Mouse (Mus musculus) liver, embryonic 11.5 days (tissue): Measurements from ENCODE around the gene 4930518I15Rik. TPM values are rescaled to one million over a fixed set of nuclear protein-coding genes. Genes with fewer than 3 reads are reported as not detected.
"Not testable (repeated sequence)": the region's sequence is repeated elsewhere in the genome, so short reads cannot be mapped to it uniquely, and the experiment has no call there.

ENCODE experiments used
- ATAC-seq: fragments of 200-750 bp; cut with Nextera tagmentation; replicated peaks from 2 replicates; pipeline ENCODE4 v1.8.0; 2017; ENCODE audit warnings: moderate number of reproducible peaks, mild to moderate bottlenecking, moderate TSS enrichment, moderate library complexity; ENCODE audit not compliant: low FRiP score
- DNase-seq: peaks from one replicate; pipeline ENCODE4 v3.0.0-alpha.2; 2017; ENCODE audit warnings: low spot score
- H3K27ac ChIP-seq: fragments of 300-500 bp; sonication (generic); 2 replicates; pipeline ENCODE4 v1.5.1; 2014; ENCODE audit warnings: mild to moderate bottlenecking, low read depth, low read length, control low read depth
- H3K27me3 ChIP-seq: fragments of 300-500 bp; sonication (generic); replicated peaks from 2 replicates; pipeline ENCODE4 v1.6.1; 2014; ENCODE audit warnings: low read length, mixed read lengths; ENCODE audit not compliant: control insufficient read depth, insufficient read depth
- H3K36me3 ChIP-seq: fragments of 300-500 bp; sonication (generic); 2 replicates; pipeline ENCODE4 v1.6.1; 2014; ENCODE audit warnings: mild to moderate bottlenecking, low read length, moderate library complexity, mixed read lengths; ENCODE audit not compliant: control insufficient read depth, insufficient read depth
- H3K4me1 ChIP-seq: fragments of 300-500 bp; sonication (generic); replicated peaks from 2 replicates; pipeline ENCODE4 v1.6.1; 2014; ENCODE audit warnings: low read length, mixed read lengths; ENCODE audit not compliant: control insufficient read depth, insufficient read depth
- H3K4me2 ChIP-seq: fragments of 300-500 bp; sonication (generic); 2 replicates; pipeline ENCODE4 v1.6.1; 2014; ENCODE audit warnings: mild to moderate bottlenecking, control low read depth, moderate library complexity
- H3K4me3 ChIP-seq: fragments of 300-500 bp; sonication (generic); 2 replicates; pipeline ENCODE4 v1.5.1; 2014; ENCODE audit warnings: low read depth, low read length, control low read depth
- H3K9ac ChIP-seq: fragments of 300-500 bp; sonication (generic); 2 replicates; pipeline ENCODE4 v1.6.1; 2014; ENCODE audit warnings: low read depth, low read length, control low read depth
- H3K9me3 ChIP-seq: fragments of 300-500 bp; sonication (generic); 2 replicates; pipeline ENCODE4 v1.6.1; 2016; ENCODE audit warnings: low read length, inconsistent platforms, mixed read lengths; ENCODE audit not compliant: control insufficient read depth
- WGBS: fragments of 180-500 bp; shearing (Covaris S2); extraction: QIAGEN DNeasy Blood & Tissue Kit; methylation state at CpG from one replicate; pipeline ENCODE4 v1.1.7; 2014; 5-methylcytosine and 5-hydroxymethylcytosine counted together
- polyA plus RNA-seq: library from polyadenylated mRNA; unstranded; fragments of >200 nt; fragmentation: Nextera tagmentation; extraction: Ambion mirVana; gene quantifications from 2 replicates; pipeline ENCODE4 v1.2.1, GENCODE M21; 2014

Gene 4930518I15Rik
- polyA plus RNA-seq: 3.6 and 5.1 TPM in 2 replicates

DNA sequence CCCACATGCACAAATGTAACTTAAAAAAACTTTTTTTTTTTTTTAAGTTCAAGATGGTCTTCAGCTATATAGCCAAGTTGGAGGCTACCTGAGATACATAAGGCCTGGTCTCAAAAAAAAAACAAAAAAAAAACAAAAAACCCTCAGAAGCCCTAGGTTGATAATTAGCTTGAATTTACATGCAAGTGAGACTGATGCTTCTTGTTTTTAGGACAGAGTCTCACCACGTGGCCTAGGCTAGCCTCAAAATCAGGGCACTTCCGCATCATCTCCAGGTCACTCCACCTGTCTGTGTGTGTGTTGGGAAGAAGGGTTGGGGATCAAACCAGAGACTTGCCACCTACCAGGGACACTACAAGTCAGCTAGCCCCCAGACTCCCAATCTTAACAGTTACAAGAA is at the start of gene 4930518I15Rik:
TSS of gene 4930518I15Rik (minus strand) at position 112 of the 400 bp plus-strand sequence.
- no peak for ATAC-seq
- Histone ChIP-seq H3K4me2 (no peak within 1 kb of the TSS), H3K4me1 (peaks cover 3% of the 10 kb centered on the region; the same call in 1 of the 2 replicates), H3K27ac (no peak within 1 kb of the TSS), H3K4me3 (no peak within 1 kb of the TSS), H3K27me3 (no peaks in the 10 kb centered on the region), H3K9ac (no peak within 1 kb of the TSS), H3K9me3 (no peaks in the 10 kb centered on the region), H3K36me3 (peaks cover 7% of the 10 kb centered on the region; the same call in 1 of the 2 replicates)
- 87% methylated on average over 2 of the region's 2 CpGs for WGBS
- DNase-seq: no peak

DNA sequence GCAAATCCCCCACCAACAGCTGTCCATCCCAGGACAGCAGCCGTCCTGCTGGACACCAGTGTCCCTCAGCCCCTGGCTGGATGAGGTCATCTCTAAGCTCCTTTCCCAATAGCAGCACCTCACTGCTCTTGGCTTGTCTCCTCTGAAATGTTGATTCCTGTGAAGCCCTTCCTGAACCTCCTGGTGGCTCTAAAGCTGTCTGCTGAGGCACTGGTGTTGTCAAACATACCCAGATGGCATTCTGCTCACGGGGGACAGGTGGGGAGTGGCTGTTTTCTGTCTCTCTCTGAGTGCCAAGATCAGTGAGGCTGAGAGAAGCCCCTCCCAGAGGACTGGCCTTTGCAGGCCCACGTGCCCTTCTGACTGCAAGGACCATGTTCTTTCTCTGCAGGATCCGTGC is 48.2 kb upstream of the 4930518I15Rik start:
- H3K27ac ChIP-seq, H3K4me2 ChIP-seq, H3K36me3 ChIP-seq, H3K4me3 ChIP-seq, H3K9me3 ChIP-seq, H3K4me1 ChIP-seq, DNase-seq, ATAC-seq, H3K9ac ChIP-seq, H3K27me3 ChIP-seq: not testable (repeated sequence)
- WGBS: 41% methylated on average over 4 of the region's 4 CpGs

DNA sequence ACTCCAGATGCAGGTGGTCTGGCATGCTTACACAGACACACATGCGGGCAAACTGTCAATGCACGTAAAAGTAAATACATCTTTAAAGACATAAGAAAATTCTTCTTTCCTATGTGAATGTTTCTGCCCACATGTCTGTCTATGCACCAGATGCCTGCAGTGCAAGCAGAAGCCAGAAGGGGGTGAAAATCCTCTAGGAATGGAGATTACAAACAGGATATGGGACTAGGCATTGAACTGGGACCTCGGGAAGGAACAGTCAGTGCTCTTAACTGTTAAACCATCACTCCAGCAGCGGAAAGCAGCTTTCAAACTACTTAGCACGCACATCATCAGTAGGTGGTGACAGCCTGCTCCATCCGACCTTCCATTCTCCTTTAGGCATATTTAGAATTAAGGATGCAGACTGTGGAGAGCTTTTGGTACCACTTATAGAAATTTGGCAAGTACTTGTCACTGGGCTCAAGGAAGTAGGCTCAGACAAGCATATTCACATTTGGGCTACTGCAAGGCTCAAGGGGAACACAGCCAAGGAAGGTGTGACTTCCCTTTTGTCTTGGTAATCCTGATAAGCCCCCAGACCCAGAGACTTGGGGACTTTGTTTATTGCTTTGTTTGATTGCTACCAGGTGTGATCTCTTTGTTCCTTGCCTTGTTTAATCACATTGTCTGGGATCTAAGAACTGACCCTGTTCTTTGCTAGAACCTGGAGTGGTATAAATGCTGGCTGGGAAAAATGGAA is 47.4 kb upstream of the 4930518I15Rik start:
- no peak overlapping the region for H3K27ac ChIP-seq
- H3K4me3 ChIP-seq: no peak overlapping the region
- H3K36me3 ChIP-seq: no peaks in the 10 kb centered on the region
- H3K9me3 ChIP-seq: no peaks in the 10 kb centered on the region
- ATAC-seq: no peak
- H3K9ac ChIP-seq: no peak overlapping the region
- H3K4me1 ChIP-seq: no peaks in the 10 kb centered on the region
- no peak for DNase-seq
- no peak overlapping the region for H3K4me2 ChIP-seq
- WGBS: 35% methylated on average over 6 of the region's 6 CpGs
- no peaks in the 10 kb centered on the region for H3K27me3 ChIP-seq

DNA sequence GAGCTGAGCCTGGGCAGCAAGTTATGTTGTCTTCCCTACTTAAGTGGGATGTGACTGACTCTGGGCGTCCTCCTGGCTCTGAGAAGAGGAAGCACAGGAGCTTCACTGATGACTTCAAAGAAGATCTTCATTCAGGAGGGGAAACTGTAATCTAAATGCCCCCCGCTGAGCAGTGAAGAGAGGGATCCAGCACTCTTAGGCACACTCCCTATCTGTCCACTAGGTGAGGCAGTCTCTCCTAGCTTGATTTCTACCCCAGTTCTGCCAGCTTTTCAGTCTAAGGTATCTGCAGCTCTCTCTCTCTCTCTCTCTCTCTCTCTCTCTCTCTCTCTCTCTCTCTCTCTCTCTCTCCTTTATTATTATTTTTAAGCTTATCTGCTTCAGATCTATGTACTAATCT is 45.6 kb upstream of the 4930518I15Rik start:
- no peak overlapping the region for H3K4me2 ChIP-seq

DNA sequence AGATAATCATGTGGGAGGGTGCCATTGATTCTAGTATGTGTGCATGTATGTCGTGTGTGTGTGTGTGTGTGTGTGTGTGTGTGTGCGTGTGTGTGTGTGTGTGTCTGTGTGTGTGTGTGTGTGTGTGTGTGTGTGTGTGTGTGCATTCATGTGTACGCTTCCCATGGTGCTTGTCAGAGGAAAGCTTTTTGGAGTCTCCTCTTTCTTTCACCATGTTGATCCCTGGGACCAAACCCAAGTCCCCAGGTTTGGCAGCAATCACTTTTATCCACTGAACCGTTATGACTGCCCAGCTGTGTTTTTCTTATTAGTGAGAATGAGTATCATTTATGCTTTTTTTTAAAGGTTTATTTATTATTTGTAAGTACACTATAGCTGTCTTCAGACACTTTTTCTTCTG is 44.7 kb upstream of the 4930518I15Rik start:
- 83% methylated on average over 4 of the region's 4 CpGs for WGBS
- ATAC-seq, DNase-seq, H3K4me2 ChIP-seq, H3K4me3 ChIP-seq, H3K27ac ChIP-seq, H3K9ac ChIP-seq, H3K9me3 ChIP-seq, H3K36me3 ChIP-seq, H3K27me3 ChIP-seq: not testable (repeated sequence)
- H3K4me1 ChIP-seq: peaks cover 16% of the 10 kb centered on the region

More for the DNA sequence above, 45.6 kb upstream of the 4930518I15Rik start:
- no peaks in the 10 kb centered on the region for H3K36me3 ChIP-seq
- H3K27me3 ChIP-seq: no peaks in the 10 kb centered on the region
- H3K4me1 ChIP-seq: peaks cover 9% of the 10 kb centered on the region
- WGBS: 37% methylated on average over 2 of the region's 2 CpGs
- H3K9me3 ChIP-seq: no peaks in the 10 kb centered on the region
- no peak overlapping the region for H3K27ac ChIP-seq
- no peak for ATAC-seq
- H3K4me3 ChIP-seq: no peak overlapping the region
- no peak overlapping the region for H3K9ac ChIP-seq
- no peak for DNase-seq

DNA sequence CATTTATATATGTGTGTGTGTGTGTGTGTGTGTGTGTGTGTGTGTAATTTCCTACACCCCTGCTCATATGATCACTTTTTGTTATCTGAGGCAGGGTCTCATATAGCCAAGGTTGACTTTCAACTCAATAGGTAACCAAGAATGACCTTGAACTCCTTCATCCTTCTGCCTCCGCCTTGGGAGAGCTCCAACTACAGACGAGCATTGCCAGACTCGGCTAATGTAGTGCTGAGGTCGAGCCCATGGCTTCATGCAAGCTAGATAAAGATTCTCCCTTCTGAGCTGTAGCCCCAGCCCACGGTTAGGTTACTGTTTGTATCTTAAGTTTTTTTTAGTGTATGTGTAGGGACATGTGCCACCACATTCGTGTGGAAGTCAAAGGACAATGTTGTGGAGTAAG is 44.1 kb upstream of the 4930518I15Rik start:
- WGBS: 67% methylated on average over 6 of the region's 6 CpGs
- H3K9ac ChIP-seq: no peak overlapping the region
- H3K27ac ChIP-seq: no peak overlapping the region
- H3K4me3 ChIP-seq: no peak overlapping the region
- H3K4me2 ChIP-seq: no peak overlapping the region
- H3K4me1 ChIP-seq: peaks cover 20% of the 10 kb centered on the region
- H3K36me3 ChIP-seq: no peaks in the 10 kb centered on the region
- no peak for ATAC-seq
- no peaks in the 10 kb centered on the region for H3K9me3 ChIP-seq
- no peaks in the 10 kb centered on the region for H3K27me3 ChIP-seq
- DNase-seq: no peak

DNA sequence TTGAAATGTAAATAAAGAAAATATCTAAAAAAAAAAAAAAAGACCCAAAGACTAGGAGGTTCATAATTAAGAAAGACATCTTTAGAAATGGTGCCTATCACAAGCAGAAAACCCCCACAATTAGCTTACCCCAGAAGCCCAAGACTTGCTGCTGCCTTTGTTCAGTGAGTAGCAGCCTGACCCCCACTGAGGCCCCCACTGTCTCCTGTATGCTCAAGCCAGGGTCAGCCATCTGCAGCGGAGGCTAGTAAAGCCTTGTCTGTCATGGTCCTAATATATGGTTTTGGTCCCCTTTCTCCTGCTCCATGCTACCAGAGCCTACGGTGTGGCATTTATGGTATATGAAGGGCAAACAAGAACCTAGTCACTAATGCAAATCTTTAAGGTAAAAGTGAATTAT is 43.6 kb upstream of the 4930518I15Rik start:
- Histone ChIP-seq H3K9ac (no peak overlapping the region), H3K4me1 (peaks cover 21% of the 10 kb centered on the region), H3K9me3 (no peaks in the 10 kb centered on the region), H3K27me3 (no peaks in the 10 kb centered on the region), H3K4me3 (no peak overlapping the region), H3K36me3 (no peaks in the 10 kb centered on the region), H3K27ac (no peak overlapping the region), H3K4me2 (no peak overlapping the region)
- WGBS: 84% methylated on average over 2 of the region's 2 CpGs
- no peak for ATAC-seq
- no peak for DNase-seq

DNA sequence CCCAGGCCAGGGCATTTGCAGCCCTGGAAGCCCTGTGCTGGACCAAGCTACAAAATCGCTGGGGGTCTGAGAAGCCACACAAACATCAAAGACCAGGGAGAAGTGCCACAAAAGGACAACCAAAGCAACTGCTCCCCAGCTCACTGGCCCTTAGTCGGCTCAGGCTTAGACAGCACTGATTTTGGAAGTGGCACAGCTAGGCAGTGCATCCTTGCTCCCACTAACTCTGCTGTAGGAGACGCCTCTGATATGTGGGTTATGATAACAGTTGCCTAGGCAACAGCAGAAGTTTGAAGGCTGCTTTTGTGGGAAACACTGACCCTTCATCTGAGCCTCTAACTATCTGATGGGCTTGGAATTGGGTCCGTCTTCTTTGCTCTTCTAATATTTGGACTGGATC is 41.4 kb upstream of the 4930518I15Rik start:
- no peak overlapping the region for H3K9ac ChIP-seq
- ATAC-seq: no peak
- no peak overlapping the region for H3K4me3 ChIP-seq
- no peaks in the 10 kb centered on the region for H3K27me3 ChIP-seq
- peaks cover 29% of the 10 kb centered on the region for H3K4me1 ChIP-seq
- no peak for DNase-seq
- H3K36me3 ChIP-seq: no peaks in the 10 kb centered on the region
- no peak overlapping the region for H3K4me2 ChIP-seq
- no peak overlapping the region for H3K27ac ChIP-seq
- 56% methylated on average over 4 of the region's 4 CpGs for WGBS
- no peaks in the 10 kb centered on the region for H3K9me3 ChIP-seq

DNA sequence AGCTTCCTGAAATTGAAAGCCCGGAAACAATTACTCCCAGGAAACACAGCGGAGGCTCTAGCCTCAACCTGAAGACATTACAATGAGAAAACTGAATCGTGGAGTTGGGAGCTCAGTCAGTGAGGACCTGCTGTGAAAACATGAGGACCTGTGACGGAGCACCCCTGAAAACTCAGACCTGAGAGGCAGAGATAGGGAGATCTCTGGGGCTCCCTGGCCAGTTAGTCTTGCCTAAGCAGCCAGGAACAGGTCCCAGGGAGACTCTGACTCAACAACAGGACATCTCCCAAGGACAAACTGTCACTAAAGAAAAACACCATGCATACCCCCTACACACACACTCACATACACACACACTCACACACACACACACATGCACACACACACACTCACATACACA is 40.6 kb upstream of the 4930518I15Rik start:
- Histone ChIP-seq H3K4me1 (peaks cover 29% of the 10 kb centered on the region), H3K27ac (no peak overlapping the region), H3K9ac (no peak overlapping the region), H3K36me3 (no peaks in the 10 kb centered on the region), H3K4me3 (no peak overlapping the region), H3K27me3 (no peaks in the 10 kb centered on the region), H3K9me3 (no peaks in the 10 kb centered on the region), H3K4me2 (peak overlapping the region; percentile 30; the same call in 1 of the 2 replicates)
- 38% methylated on average over 4 of the region's 4 CpGs for WGBS
- DNase-seq: no peak
- ATAC-seq: 0 out of 2 replicates have a peak, but pooled peaks have one; percentile 36
